Mouse (Mus musculus) G1E (cell line): Measurements from ENCODE around the gene Prelid3b. TPM values are rescaled to one million over a fixed set of nuclear protein-coding genes. Genes with fewer than 3 reads are reported as not detected.
A peak's percentile ranks its signal among the peaks of the same experiment; 100 is the strongest.

Experiments
- ATAC-seq: 2 replicates; pipeline ENCODE4 v1.8.0; 2016; ENCODE audit warnings: mild to moderate bottlenecking; ENCODE audit not compliant: insufficient number of reproducible peaks, poor library complexity, low FRiP score, severe bottlenecking; ENCODE audit errors: extremely low read depth
- DNase-seq: peaks from one replicate; pipeline ENCODE4 v3.0.0; 2012; ENCODE audit warnings: low spot score
- H3K27me3 ChIP-seq: 2 replicates; pipeline ENCODE4 v1.6.1; 2012; ENCODE audit warnings: mild to moderate bottlenecking, low read length, inconsistent platforms; ENCODE audit not compliant: insufficient read depth
- H3K36me3 ChIP-seq: replicated peaks from 2 replicates; pipeline ENCODE3; 2012; ENCODE audit warnings: mild to moderate bottlenecking, inconsistent platforms
- H3K4me1 ChIP-seq: 2 replicates; pipeline ENCODE4 v1.6.1; 2012; ENCODE audit warnings: low read depth, low read length, inconsistent platforms, mixed read lengths; ENCODE audit not compliant: insufficient read depth
- H3K4me3 ChIP-seq: 2 replicates; pipeline ENCODE4 v1.5.1; 2012; ENCODE audit warnings: low read depth, mild to moderate bottlenecking, inconsistent platforms, low read length, moderate library complexity, mixed read lengths
- H3K9me3 ChIP-seq: replicated peaks from 2 replicates; pipeline ENCODE4 v1.6.1; 2012; ENCODE audit warnings: inconsistent platforms
- CTCF ChIP-seq: IDR thresholded peaks from 2 replicates; pipeline ENCODE4 v1.5.1; 2012; ENCODE audit warnings: low read depth, low read length, inconsistent platforms, mixed read lengths
- GATA1 ChIP-seq: IDR thresholded peaks from 2 replicates; pipeline ENCODE4 v1.6.1; 2012; ENCODE audit warnings: borderline replicate concordance, low read length, inconsistent platforms, mixed read lengths
- GATA2 ChIP-seq: IDR thresholded peaks from 2 replicates; pipeline ENCODE4 v1.6.1; 2012; ENCODE audit warnings: low read depth, low read length, inconsistent platforms, borderline replicate concordance
- POLR2AphosphoS5 ChIP-seq: IDR thresholded peaks from 2 replicates; pipeline ENCODE4 v1.6.1; 2012; ENCODE audit warnings: low read depth, low read length, inconsistent platforms; ENCODE audit not compliant: insufficient replicate concordance
- TAL1 ChIP-seq: conservative IDR thresholded peaks from 2 replicates; pipeline ENCODE4 v1.6.1; 2012; ENCODE audit warnings: low read depth, low read length, inconsistent platforms, mixed read lengths
- polyA plus RNA-seq: library from polyadenylated mRNA; stranded (reverse); fragments of >175 nt; gene quantifications from 2 replicates; pipeline ENCODE4 v1.2.3, GENCODE M21; 2012
- total RNA-seq, 2 experiments: library from RNA; stranded (forward) in 1 of 2; stranded (reverse) in 1 of 2; fragments of 200-1000 nt in 1 of 2; fragments of >200 nt in 1 of 2; fragmentation: Nextera tagmentation in 1 of 2; gene quantifications; 2 replicates each; pipeline ENCODE4 v1.2.3; 2014 to 2017

Gene Prelid3b
- total and polyA plus RNA-seq, 3 experiments: 57.8 to 165 (median 88.7) TPM

DNA sequence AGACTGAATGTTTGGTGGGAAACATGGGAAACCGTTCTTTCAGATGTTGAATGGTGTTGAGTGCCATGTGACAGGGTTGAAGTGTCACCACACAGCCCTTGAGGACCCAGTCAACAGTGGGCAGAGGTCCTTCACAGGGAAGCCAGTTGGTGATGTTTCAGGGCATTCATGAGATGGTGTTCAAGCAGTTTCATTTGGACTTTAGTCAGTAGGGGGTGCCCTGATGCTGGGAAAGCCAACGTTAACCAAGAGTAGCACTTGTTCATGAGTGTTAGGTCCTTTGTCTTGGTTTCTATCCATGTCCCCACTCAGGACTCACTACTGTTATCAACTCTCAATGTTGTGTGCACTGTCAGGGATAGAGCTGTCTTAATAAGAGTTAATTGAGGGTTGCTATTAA lies 20.0 kb upstream of the Prelid3b start:
- ATAC-seq (no peak), DNase-seq (no peak)
- Histone ChIP-seq H3K36me3 (no peaks in the 10 kb centered on the region), H3K4me3 (no peak overlapping the region), H3K27me3 (no peaks in the 10 kb centered on the region), H3K9me3 (peaks cover 6% of the 10 kb centered on the region), H3K4me1 (no peaks in the 10 kb centered on the region)
- no peak for TF ChIP-seq GATA1
- TF ChIP-seq POLR2AphosphoS5: no peak
- TF ChIP-seq TAL1: no peak
- TF ChIP-seq GATA2: no peak
- TF ChIP-seq CTCF: no peak

DNA sequence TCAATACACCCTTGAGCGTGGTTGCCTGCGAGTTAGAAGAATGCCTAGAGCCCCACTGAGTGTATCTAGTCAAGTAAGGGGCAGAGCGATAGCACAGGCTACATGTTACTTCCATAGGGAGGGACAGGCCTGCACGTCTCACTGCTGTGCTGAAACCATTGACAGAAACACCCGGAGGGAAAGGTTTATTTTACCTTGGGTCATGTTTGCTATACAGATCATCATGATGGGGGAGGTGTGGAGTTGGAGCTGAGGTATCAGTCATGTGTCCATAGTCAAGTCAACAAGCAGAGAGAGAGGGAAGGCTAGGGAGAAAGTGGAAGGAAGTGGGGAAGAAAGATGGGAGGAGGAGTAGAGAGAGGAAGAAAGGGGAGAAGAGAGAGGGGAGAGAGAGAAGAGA lies 14.1 kb upstream of the Prelid3b start:
- no peaks in the 10 kb centered on the region for H3K36me3 ChIP-seq
- no peak for DNase-seq
- peaks cover 4% of the 10 kb centered on the region for H3K9me3 ChIP-seq
- TF ChIP-seq GATA1: no peak
- TF ChIP-seq GATA2: no peak
- no peak for TF ChIP-seq CTCF
- no peak for TF ChIP-seq TAL1
- TF ChIP-seq POLR2AphosphoS5: no peak
- no peak for ATAC-seq
- H3K27me3 ChIP-seq: peaks cover under 1% of the 10 kb centered on the region; the same call in 1 of the 2 replicates
- no peak overlapping the region for H3K4me3 ChIP-seq
- no peaks in the 10 kb centered on the region for H3K4me1 ChIP-seq

DNA sequence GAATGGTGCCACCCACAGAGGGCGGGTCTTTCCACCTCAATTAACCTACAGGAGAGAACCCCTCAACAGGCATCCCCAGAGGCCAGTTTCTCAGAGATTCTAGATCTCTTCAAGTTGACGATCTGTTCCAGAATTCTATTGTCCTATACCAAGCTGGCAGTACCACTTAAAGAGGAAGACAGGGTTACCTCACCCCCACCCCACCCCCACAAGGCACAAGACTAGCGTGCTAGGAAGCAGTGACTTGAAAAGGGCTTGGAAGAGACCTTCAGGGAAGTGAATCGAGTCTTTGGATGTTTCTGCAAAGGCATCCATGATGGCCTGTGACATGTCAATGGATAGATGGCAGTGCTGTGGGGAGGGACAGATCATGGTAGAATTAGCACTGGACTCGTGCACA lies 5.9 kb upstream of the Prelid3b start:
- ATAC-seq (no peak), DNase-seq (no peak)

DNA sequence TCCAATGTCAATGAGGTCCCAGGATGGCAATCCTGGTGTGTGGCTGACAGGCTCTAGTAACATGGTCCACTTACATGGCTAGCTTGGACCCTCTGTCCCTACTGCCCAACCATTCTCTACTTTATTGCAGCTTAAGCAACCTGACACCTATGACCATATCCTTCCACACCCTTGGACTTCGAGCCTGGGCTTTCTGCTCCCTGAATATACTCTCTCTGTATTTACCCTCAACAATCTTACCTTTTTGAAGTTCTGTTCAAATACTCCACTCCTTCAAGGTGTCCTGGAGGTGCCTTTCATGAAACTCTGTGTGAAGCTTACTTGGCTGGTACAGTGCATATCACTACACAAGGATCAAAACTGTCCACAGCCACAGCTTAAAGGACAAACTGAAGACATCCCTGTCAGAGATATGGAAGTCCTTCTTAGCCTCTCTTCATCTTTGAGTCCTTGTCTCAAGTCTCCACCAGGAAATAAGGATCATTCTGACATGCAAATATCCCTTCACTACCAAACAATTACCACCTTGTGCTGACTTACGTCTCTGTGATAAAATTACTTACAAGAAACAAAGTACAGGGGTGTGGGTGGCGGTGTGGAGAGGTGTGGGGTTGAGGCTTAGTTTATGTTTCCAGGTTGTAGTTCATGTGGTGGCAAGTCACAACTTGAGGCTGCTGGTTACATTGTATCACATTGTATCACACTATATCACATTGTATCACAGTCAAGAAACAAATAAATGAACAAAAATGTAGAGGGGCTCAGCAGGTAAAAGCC lies 4.8 kb upstream of the Prelid3b start:
- Histone ChIP-seq H3K4me3 (no peak overlapping the region), H3K4me1 (peaks cover 10% of the 10 kb centered on the region), H3K9me3 (no peaks in the 10 kb centered on the region), H3K27me3 (peaks cover 7% of the 10 kb centered on the region), H3K36me3 (no peaks in the 10 kb centered on the region)
- ATAC-seq (no peak), DNase-seq (no peak)
- TF ChIP-seq GATA1 (no peak), CTCF (no peak), POLR2AphosphoS5 (no peak), TAL1 (no peak), GATA2 (no peak)

More for the DNA sequence above, 5.9 kb upstream of the Prelid3b start:
- no peak for TF ChIP-seq TAL1
- TF ChIP-seq POLR2AphosphoS5: no peak
- no peak for TF ChIP-seq GATA2
- no peak for TF ChIP-seq CTCF
- no peak for TF ChIP-seq GATA1
- no peaks in the 10 kb centered on the region for H3K36me3 ChIP-seq
- peaks cover 7% of the 10 kb centered on the region for H3K27me3 ChIP-seq
- H3K9me3 ChIP-seq: no peaks in the 10 kb centered on the region
- H3K4me3 ChIP-seq: no peak overlapping the region
- peaks cover 4% of the 10 kb centered on the region for H3K4me1 ChIP-seq

DNA sequence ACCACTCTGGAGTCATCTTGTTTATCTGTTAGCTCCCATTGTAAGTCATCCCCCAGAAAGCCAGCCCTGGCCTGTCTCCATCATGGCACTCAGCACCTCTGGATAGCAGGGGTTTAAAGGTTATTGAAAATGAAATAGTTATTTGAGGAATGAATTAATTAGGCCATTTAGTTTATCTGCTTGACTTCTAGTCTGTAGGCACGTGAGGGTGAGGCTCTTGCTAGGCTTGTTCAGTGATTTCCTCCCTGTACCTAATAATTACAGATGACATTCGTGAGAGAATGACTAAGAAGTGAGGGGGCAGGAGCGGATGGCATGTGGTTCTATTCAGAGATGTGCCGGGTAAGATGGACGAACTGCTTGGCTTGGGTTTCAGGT lies 658 bp upstream of the Prelid3b start:
- ATAC-seq (no peak), DNase-seq (no peak)
- H3K4me3 ChIP-seq: peak overlapping the region; percentile 80
- H3K36me3 ChIP-seq: peaks cover 34% of the 10 kb centered on the region
- H3K9me3 ChIP-seq: no peaks in the 10 kb centered on the region
- peaks cover 48% of the 10 kb centered on the region for H3K4me1 ChIP-seq
- TF ChIP-seq TAL1 (no peak), POLR2AphosphoS5 (no peak), GATA1 (no peak)
- H3K27me3 ChIP-seq: peaks cover 4% of the 10 kb centered on the region; the same call in 1 of the 2 replicates

DNA sequence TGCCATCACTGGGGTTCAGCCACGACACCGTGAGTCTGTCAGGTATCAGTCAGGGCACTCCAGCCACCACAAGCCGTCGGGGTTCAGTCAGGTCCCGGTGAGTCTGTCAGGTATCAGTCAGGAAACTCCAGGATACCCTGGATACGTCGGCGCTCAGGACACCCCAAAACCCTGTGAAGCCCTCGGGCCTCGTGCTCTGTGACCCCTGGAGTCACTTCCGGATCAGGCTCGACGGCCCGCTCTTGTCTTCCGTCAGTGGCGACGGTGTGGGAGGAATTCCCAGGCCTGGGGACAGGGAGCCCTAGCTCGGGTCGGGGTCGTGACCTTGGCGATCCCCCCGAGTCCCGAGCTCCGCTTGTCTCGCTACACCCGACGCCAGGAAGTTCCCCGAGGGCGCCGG lies 474 bp downstream of the Prelid3b start:
- Histone ChIP-seq H3K36me3 (peaks cover 45% of the 10 kb centered on the region), H3K9me3 (no peaks in the 10 kb centered on the region), H3K27me3 (peaks cover 3% of the 10 kb centered on the region; the same call in 1 of the 2 replicates), H3K4me3 (peak overlapping the region; percentile 80), H3K4me1 (peaks cover 55% of the 10 kb centered on the region)
- DNase-seq: peak; percentile 38
- no peak for TF ChIP-seq GATA2
- TF ChIP-seq CTCF: no peak
- no peak for TF ChIP-seq GATA1
- no peak for TF ChIP-seq POLR2AphosphoS5
- no peak for TF ChIP-seq TAL1
- no peak for ATAC-seq
